Comparison of ENCODE assay signal across 1 mouse cellular context in genomic region chr19:6117986-6118676, GRCm38 (mm10).
TF ChIP-seq lines count a peak whose summit lies in the region.

Gene Sac3d1 (minus strand): TSS chr19:6118650.

TF ChIP-seq in CH12.LX, 34 proteins besides CTCF, POLR2A, EP300 and RAD21 (continued from another document):
- TF ChIP-seq BHLHE40 (IDR thresholded peaks at IDR 0.05; ENCODE audit: low read depth, low read length) (no peak; the same call in 1 of the 2 replicates), MEF2A (IDR thresholded peaks at IDR 0.05; ENCODE audit: borderline replicate concordance, low read depth, low read length) (peak; percentile 7; the same call in 1 of the 2 replicates), MYC (IDR thresholded peaks at IDR 0.05; ENCODE audit: low read depth, low read length) (peak; percentile 70; the same call in 1 of the 2 replicates), CHD2 (IDR thresholded peaks at IDR 0.05; ENCODE audit: low read length) (no peak), TCF12 (IDR thresholded peaks at IDR 0.05; ENCODE audit: low read depth, low read length) (peak; percentile 84), ETS1 (conservative IDR thresholded peaks at IDR 0.05; ENCODE audit: low read depth, low read length) (no peak), JUN (IDR thresholded peaks at IDR 0.05; ENCODE audit: insufficient read depth, low read depth, low read length) (no peak), SMC3 (IDR thresholded peaks at IDR 0.05; ENCODE audit: low read depth, low read length) (no peak), NELFE (IDR thresholded peaks at IDR 0.05; ENCODE audit: low read depth, low read length) (peak; percentile 97), ZNF384 (IDR thresholded peaks at IDR 0.05; ENCODE audit: low read depth, low read length) (no peak), MAFK (IDR thresholded peaks at IDR 0.05; ENCODE audit: insufficient replicate concordance, low read length) (no peak), USF2 (conservative IDR thresholded peaks at IDR 0.05; ENCODE audit: low read depth, low read length) (no peak), JUND (conservative IDR thresholded peaks at IDR 0.05; ENCODE audit: low read depth, low read length) (no peak), USF1 (IDR thresholded peaks at IDR 0.05; ENCODE audit: low read depth, low read length) (no peak), SIN3A (IDR thresholded peaks at IDR 0.05; ENCODE audit: low read length) (peak; percentile 91), IRF4 (IDR thresholded peaks at IDR 0.05; ENCODE audit: low read depth, low read length) (peak; percentile 20; the same call in 1 of the 2 replicates), POLR2AphosphoS2 (IDR thresholded peaks at IDR 0.05; ENCODE audit: low read depth, low read length) (peak; percentile 92), RCOR1 (conservative IDR thresholded peaks at IDR 0.05; ENCODE audit: low read depth, low read length) (no peak), UBTF (IDR thresholded peaks at IDR 0.05; ENCODE audit: low read depth, low read length) (no peak; the same call in 1 of the 2 replicates), ELF1 (IDR thresholded peaks at IDR 0.05; ENCODE audit: low read depth, low read length) (peak; percentile 66), ZC3H11A (IDR thresholded peaks at IDR 0.05; ENCODE audit: low read depth, low read length) (no peak), GABPA (IDR thresholded peaks at IDR 0.05; ENCODE audit: insufficient replicate concordance, low read depth, low read length) (no peak; the same call in 1 of the 2 replicates), ZMIZ1 (IDR thresholded peaks at IDR 0.05; ENCODE audit: low read depth, low read length) (peak; percentile 90), MAX (IDR thresholded peaks at IDR 0.05; ENCODE audit: low read length) (peak; percentile 82), TBP (conservative IDR thresholded peaks at IDR 0.05; ENCODE audit: low read depth, low read length) (peak; percentile 95), CHD1 (IDR thresholded peaks at IDR 0.05; ENCODE audit: low read depth, low read length) (no peak), NRF1 (IDR thresholded peaks at IDR 0.05; ENCODE audit: low read depth, low read length) (no peak)
